Mouse (Mus musculus): ENCODE data around the gene Tbr1. TPM values are rescaled to one million over a fixed set of nuclear protein-coding genes. Genes with fewer than 3 reads are reported as not detected.

Tbr1 gene
- polyA plus RNA-seq (2016; fragmentation: Nextera tagmentation; extraction: Ambion mirVana), result 0.13 and 0.30 TPM in 2 replicates

- no peaks in the 10 kb centered on the region for H3K9me3 ChIP-seq
- peaks cover 9% of the 10 kb centered on the region; the same call in 1 of the 2 replicates for H3K36me3 ChIP-seq (replicated peaks)
- no peak within 1 kb of the TSS for H3K4me3 ChIP-seq
- peaks cover 25% of the 10 kb centered on the region for H3K4me1 ChIP-seq
- H3K27ac ChIP-seq (replicated peaks), result no peak within 1 kb of the TSS
- 4% methylated on average over 11 of the region's 11 CpGs for WGBS
- peaks cover 72% of the 10 kb centered on the region for H3K27me3 ChIP-seq (replicated peaks; ENCODE audit: low read depth, poor library complexity, severe bottlenecking)
- peak; percentile 63 for DNase-seq (ENCODE audit: low spot score)
These were observed at the start of gene Tbr1 for GRCm38 (mm10) chr2:61802656-61803251. TSS of gene Tbr1 (plus strand) at chr2:61802930.

GRCm38 (mm10) chr2:61754989-61755388 lies 47.7 kb upstream of the Tbr1 start:
- no peaks in the 10 kb centered on the region; the same call in 1 of the 2 replicates for H3K36me3 ChIP-seq (replicated peaks)
- H3K9me3 ChIP-seq, result no peaks in the 10 kb centered on the region
- no peak overlapping the region for H3K27ac ChIP-seq (replicated peaks)
- H3K27me3 ChIP-seq (replicated peaks; ENCODE audit: low read depth, poor library complexity, severe bottlenecking), result no peaks in the 10 kb centered on the region
- DNase-seq (ENCODE audit: low spot score), result no peak
- no peak overlapping the region for H3K4me3 ChIP-seq
- no peaks in the 10 kb centered on the region for H3K4me1 ChIP-seq

DNA sequence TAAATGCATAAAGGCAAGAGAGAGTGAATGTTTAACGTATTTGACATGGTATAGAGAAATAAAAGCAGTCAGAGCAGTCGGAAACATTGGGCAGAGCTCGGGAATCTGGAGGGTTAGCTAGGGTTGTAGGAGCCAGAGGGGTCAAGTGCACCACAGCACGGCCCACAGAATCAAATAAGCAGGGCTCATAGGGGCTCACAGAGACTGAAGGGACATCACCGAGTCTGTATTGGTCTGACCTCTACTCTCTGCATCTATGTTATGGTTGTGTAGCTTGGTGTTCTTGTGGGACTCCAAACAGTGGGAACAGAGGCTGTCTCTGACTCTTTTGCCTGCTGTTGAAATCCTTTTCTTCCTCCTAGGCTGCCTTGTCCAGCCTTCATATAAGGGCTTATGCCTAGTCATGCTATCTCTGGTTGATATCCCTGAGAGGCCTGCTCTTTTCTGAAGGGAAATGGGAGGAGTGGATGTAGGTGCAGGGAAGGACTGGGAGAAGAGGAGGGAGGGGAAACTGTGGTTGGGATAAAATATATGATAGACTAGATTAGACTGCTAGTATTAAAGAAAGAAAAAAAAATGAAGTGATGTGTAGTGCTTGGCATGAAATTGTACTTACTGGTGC lies 43.4 kb upstream of the Tbr1 start:
- 85% methylated on average over 5 of the region's 5 CpGs for WGBS
- no peak for DNase-seq (ENCODE audit: low spot score)
- Histone ChIP-seq H3K9me3 (no peaks in the 10 kb centered on the region), H3K27me3 (replicated peaks; ENCODE audit: low read depth, poor library complexity, severe bottlenecking) (no peaks in the 10 kb centered on the region), H3K4me3 (no peak overlapping the region), H3K27ac (replicated peaks) (no peak overlapping the region), H3K4me1 (no peaks in the 10 kb centered on the region), H3K36me3 (replicated peaks) (no peaks in the 10 kb centered on the region; the same call in none of the 2 replicates)

DNA sequence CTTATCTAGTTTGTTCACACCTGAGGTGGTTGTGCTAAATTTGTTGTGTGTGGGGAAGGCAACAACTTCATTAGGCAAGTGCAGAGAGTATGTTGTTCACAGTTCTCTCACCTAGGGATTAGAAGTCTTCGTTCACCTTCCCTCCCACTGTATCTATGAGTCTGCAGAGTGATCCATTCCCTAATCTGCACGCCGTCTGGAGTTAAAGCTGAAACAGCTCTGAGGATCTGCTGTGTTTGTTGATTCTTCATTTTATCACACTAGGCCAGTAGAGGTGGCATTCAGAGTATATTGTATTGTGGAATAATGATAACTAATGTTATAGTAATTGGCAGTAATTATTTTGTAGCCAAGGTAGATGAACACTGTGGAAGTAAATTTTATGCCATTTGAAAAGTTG lies 42.7 kb upstream of the Tbr1 start:
- no peak overlapping the region for H3K4me3 ChIP-seq
- DNase-seq (ENCODE audit: low spot score), result no peak
- no peaks in the 10 kb centered on the region for H3K9me3 ChIP-seq
- no peaks in the 10 kb centered on the region for H3K4me1 ChIP-seq
- WGBS, result 87% methylated on average over 3 of the region's 3 CpGs
- peaks cover 6% of the 10 kb centered on the region for H3K36me3 ChIP-seq (replicated peaks)
- no peaks in the 10 kb centered on the region for H3K27me3 ChIP-seq (replicated peaks; ENCODE audit: low read depth, poor library complexity, severe bottlenecking)
- no peak overlapping the region for H3K27ac ChIP-seq (replicated peaks)

GRCm38 (mm10) chr2:61764470-61765105 lies 38.1 kb upstream of the Tbr1 start:
- no peaks in the 10 kb centered on the region for H3K4me1 ChIP-seq
- no peak overlapping the region for H3K4me3 ChIP-seq
- H3K27ac ChIP-seq (replicated peaks), result no peak overlapping the region
- no peak for DNase-seq (ENCODE audit: low spot score)
- 78% methylated on average over 6 of the region's 6 CpGs for WGBS
- no peaks in the 10 kb centered on the region for H3K27me3 ChIP-seq (replicated peaks; ENCODE audit: low read depth, poor library complexity, severe bottlenecking)
- H3K36me3 ChIP-seq (replicated peaks), result peaks cover 6% of the 10 kb centered on the region
- no peaks in the 10 kb centered on the region for H3K9me3 ChIP-seq

DNA sequence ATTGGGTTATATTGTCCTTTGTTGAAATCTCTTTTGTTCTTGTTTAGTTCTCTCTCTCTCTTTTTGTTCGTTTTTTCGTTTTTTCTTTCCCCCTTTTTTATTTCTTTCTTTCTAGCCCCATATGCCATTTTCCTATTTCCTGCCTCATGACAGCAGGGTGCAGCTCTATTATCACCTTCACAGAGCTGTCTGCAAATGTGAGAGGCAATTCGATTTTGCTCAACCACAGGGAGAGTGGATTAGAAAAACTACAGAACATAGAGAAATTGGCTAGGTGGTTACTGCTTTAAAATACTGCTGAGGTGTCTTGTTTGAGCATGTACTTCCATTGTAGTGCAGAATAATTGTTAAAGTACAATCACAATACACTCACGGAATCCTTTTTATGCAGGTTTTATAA lies 37.2 kb upstream of the Tbr1 start:
- H3K4me1 ChIP-seq, result no peaks in the 10 kb centered on the region
- H3K4me3 ChIP-seq, result no peak overlapping the region
- 77% methylated on average over 4 of the region's 4 CpGs for WGBS
- no peaks in the 10 kb centered on the region for H3K27me3 ChIP-seq (replicated peaks; ENCODE audit: low read depth, poor library complexity, severe bottlenecking)
- no peak overlapping the region for H3K27ac ChIP-seq (replicated peaks)
- DNase-seq (ENCODE audit: low spot score), result no peak
- H3K36me3 ChIP-seq (replicated peaks), result peaks cover 6% of the 10 kb centered on the region
- no peaks in the 10 kb centered on the region for H3K9me3 ChIP-seq

DNA sequence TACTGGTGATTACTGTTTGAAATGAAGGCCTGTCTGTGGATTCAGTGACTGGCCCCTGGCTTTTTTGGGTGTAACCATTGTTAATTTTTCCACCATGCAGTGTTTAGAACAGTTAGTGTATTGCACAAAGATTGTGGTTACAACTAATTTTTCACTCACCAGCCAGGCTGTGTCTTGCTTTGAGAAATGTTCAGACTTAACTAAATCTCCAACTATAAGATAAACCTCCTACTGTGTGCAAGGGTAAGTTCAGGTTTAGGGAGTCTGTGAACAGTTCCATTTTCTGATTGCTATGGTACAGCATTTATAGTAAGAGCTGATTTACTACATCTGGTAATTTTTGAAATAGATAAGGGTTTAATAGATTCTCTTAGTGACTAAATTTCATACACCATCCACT lies 21.9 kb upstream of the Tbr1 start:
- Histone ChIP-seq H3K27ac (replicated peaks) (no peak overlapping the region), H3K27me3 (replicated peaks; ENCODE audit: low read depth, poor library complexity, severe bottlenecking) (no peaks in the 10 kb centered on the region), H3K4me1 (no peaks in the 10 kb centered on the region), H3K36me3 (replicated peaks) (peaks cover 39% of the 10 kb centered on the region), H3K9me3 (no peaks in the 10 kb centered on the region), H3K4me3 (no peak overlapping the region)
- DNase-seq (ENCODE audit: low spot score), result no peak

DNA sequence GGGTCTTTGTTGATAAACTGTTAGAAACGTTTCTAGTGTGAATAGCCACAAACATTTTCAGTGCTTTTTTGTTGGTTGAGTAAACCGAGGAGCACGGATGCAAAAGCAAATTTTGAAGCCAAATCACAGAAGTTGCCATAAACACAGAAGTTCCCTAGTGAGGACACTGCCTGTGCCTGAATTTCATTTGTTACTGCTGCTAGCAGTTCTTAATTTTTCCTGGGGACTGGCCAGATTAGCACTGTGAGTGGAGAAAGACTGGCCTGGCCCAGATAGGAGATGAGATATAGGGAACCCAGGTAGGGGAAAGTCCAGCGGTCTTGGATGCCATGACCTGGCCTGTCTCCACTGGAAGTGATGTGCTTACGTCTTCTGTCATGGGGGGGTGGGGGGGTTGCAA lies 7.8 kb upstream of the Tbr1 start:
- Histone ChIP-seq H3K27me3 (replicated peaks; ENCODE audit: low read depth, poor library complexity, severe bottlenecking) (no peaks in the 10 kb centered on the region), H3K36me3 (replicated peaks) (peaks cover 7% of the 10 kb centered on the region), H3K9me3 (no peaks in the 10 kb centered on the region), H3K4me1 (no peaks in the 10 kb centered on the region), H3K4me3 (no peak overlapping the region), H3K27ac (replicated peaks) (no peak overlapping the region)
- 86% methylated on average over 5 of the region's 5 CpGs for WGBS
- no peak for DNase-seq (ENCODE audit: low spot score)

DNA sequence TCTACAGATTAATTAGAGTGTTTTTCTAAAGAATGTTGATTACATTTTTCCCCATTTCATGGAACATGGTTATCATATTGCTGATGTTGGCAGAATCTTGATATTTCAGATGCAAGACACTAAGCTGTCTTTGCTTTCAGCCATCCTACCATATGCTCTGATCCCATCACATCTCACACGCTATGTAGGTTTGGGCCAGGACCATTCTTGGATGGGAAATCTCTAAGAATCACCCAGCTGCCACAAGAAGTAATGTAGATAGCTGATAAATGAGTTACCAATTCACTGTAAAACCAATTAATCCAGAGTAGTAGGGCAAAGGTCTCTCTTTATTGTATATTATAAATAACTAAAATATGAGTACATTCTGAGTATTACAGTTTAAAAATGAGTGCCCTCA lies 4.7 kb upstream of the Tbr1 start:
- no peak for DNase-seq (ENCODE audit: low spot score)
- Histone ChIP-seq H3K4me1 (peaks cover 6% of the 10 kb centered on the region), H3K4me3 (no peak overlapping the region), H3K27me3 (replicated peaks; ENCODE audit: low read depth, poor library complexity, severe bottlenecking) (peaks cover 25% of the 10 kb centered on the region), H3K9me3 (no peaks in the 10 kb centered on the region), H3K36me3 (replicated peaks) (peaks cover 9% of the 10 kb centered on the region), H3K27ac (replicated peaks) (no peak overlapping the region)
- WGBS, result 93% methylated on average over 1 of the region's 1 CpGs

DNA sequence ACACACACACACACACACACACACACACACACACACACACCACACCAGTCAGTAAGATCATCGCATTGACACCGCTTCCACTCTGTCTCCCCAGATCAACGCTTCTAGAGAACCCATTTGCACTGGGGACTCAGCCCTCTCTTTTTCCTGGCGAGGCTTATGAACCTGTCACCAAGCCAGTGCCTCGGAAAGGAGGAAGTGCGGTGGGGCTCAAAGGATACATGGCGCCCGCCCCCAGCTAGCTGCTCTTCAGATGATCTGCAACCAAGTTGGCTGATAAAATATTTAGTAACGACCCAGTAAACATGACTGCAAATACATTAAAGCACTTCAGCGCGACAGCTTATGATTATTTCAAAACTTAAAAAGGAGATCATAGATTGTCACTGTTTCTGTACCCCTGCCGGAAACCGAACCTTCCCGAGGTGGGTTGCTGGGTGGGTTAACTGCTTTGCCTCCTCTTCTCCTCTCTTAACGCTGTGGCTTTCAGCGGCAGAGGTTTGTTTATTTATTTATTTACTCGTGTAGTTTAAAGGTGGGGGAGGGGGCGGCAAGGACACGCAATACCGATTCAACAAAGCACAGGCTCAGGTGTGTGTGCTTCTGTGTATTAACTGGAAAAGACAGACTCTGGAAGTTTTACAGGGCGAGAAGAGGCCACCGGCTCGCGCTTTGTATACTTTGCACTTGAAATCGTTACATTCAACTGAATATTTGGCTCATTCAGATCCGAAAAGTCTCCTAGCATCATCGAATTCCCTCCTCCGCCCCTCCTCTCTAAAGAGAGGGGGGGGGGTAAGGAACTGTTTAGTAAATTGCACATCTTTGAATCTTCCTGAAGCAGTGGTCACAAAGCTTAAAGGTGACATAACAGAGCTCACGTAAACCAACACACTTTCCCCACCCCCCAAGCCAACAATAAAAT lies 975 bp downstream of the Tbr1 start:
- H3K27ac ChIP-seq (replicated peaks), result no peak overlapping the region
- H3K36me3 ChIP-seq (replicated peaks), result peaks cover 9% of the 10 kb centered on the region; the same call in 1 of the 2 replicates
- no peak overlapping the region for H3K4me3 ChIP-seq
- 2% methylated on average over 29 of the region's 29 CpGs for WGBS
- DNase-seq (ENCODE audit: low spot score), result peak; percentile 42
- H3K4me1 ChIP-seq, result peaks cover 25% of the 10 kb centered on the region
- no peaks in the 10 kb centered on the region for H3K9me3 ChIP-seq
- H3K27me3 ChIP-seq (replicated peaks; ENCODE audit: low read depth, poor library complexity, severe bottlenecking), result peaks cover 81% of the 10 kb centered on the region

GRCm38 (mm10) chr2:61804382-61804840 lies 1.7 kb downstream of the Tbr1 start:
- H3K27ac ChIP-seq (replicated peaks), result no peak overlapping the region
- WGBS, result 2% methylated on average over 10 of the region's 10 CpGs
- H3K4me1 ChIP-seq, result peaks cover 25% of the 10 kb centered on the region
- no peak overlapping the region for H3K4me3 ChIP-seq
- peaks cover 88% of the 10 kb centered on the region for H3K27me3 ChIP-seq (replicated peaks; ENCODE audit: low read depth, poor library complexity, severe bottlenecking)
- H3K9me3 ChIP-seq, result no peaks in the 10 kb centered on the region
- H3K36me3 ChIP-seq (replicated peaks), result peaks cover 9% of the 10 kb centered on the region; the same call in 1 of the 2 replicates
- no peak for DNase-seq (ENCODE audit: low spot score)

DNA sequence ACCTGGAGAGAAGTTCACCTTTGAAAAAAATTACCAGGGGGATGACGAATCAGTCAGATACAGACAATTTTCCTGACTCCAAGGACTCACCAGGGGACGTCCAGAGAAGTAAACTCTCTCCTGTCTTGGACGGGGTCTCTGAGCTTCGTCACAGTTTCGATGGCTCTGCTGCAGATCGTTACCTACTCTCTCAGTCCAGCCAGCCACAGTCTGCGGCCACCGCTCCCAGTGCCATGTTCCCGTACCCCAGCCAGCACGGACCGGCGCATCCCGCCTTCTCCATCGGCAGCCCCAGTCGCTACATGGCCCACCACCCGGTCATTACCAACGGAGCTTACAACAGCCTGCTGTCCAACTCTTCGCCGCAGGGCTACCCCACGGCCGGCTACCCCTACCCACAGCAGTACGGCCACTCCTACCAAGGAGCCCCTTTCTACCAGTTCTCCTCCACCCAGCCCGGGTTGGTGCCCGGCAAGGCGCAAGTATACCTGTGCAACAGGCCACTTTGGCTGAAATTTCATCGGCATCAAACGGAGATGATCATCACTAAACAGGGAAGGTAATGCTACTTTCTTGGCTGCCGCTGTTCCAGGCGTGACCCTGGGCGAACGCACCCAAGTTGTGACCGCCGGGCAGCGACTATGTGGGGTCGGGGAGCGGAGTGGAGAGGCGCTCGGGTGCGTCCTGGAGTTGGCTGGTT lies 2.3 kb downstream of the Tbr1 start:
- Histone ChIP-seq H3K27ac (replicated peaks) (no peak overlapping the region), H3K36me3 (replicated peaks) (peaks cover 7% of the 10 kb centered on the region; the same call in 1 of the 2 replicates), H3K4me1 (peaks cover 25% of the 10 kb centered on the region), H3K9me3 (no peaks in the 10 kb centered on the region), H3K4me3 (peak overlapping the region; percentile 25; the same call in 1 of the 2 replicates), H3K27me3 (replicated peaks; ENCODE audit: low read depth, poor library complexity, severe bottlenecking) (peaks cover 94% of the 10 kb centered on the region)
- WGBS, result under 1% methylated on average over 39 of the region's 39 CpGs
- DNase-seq (ENCODE audit: low spot score), result peak; percentile 73

Data from embryonic facial prominence, embryonic 10.5 days (tissue).